Mouse (Mus musculus): ENCODE results near the gene Mtcl1.

Gene Mtcl1

DNA sequence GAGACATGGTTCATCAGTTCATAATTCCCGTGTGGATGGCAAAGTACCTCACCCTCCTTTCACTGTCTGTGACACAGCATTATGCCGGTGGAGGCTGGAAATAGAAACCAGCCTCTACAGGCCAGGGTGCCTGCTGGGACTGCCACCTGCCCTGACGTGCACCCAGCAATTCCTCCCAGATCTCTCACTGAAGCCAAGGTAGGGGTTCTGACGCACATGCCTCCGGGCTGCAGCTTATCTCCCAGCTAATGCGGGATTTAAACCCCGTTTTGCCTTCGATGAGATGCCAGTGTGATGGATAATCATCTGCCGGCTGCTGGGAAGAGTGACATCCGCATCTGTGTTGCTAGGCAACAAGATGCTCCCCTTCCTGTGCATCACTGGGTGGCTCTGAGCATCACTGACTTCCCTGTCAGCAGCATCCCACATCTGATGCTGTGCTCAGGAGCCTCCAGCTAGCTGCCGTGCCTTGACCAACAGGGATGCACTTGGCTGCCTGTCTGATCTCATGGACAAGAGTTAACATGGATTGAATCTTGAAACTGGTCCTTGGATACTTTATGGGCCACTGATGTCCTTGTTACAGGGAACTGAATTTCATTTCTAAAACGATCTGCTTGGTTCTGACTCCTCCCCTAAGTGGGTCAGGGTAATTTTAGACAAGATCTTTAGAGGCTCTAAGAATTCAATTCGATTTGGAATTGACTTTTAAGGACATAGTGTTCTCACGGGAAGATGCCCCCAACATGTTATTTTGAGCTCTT, 123.9 kb downstream of the Mtcl1 start:
- no peak for DNase-seq (ENCODE audit: low spot score in 2 of 2)

DNA sequence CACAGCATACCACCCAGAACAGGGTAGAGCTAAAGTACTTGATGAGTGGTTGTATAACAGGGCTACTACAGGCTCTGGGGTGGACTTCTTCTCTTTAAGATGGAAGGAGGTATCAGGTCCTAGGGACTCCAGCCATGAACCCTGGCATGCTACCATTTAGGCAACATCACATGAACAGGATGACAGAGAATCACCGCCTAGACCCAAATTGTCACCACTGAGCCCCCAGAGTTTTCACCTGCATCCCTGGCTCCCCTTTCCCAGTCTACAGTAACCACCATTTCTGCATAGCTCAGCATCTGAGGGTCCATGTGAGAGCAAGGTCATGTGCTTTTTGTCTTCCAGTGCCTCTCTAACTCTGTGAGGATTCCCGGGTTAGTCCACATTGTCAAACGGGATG, 124.7 kb downstream of the Mtcl1 start:
- no peak for DNase-seq (ENCODE audit: low spot score in 2 of 2)

- no peak for DNase-seq (ENCODE audit: low spot score in 2 of 2)
These were observed 126.8 kb downstream of the Mtcl1 start for GRCm38 (mm10) chr17:66322646-66323255.

GRCm38 (mm10) chr17:66321933-66322332, 127.6 kb downstream of the Mtcl1 start:
- no peak for DNase-seq (ENCODE audit: low spot score in 2 of 2)

GRCm38 (mm10) chr17:66320716-66321372, 128.7 kb downstream of the Mtcl1 start:
- DNase-seq (ENCODE audit: low spot score in 2 of 2): no peak

GRCm38 (mm10) chr17:66318031-66318430, 131.5 kb downstream of the Mtcl1 start:
- no peak for DNase-seq (ENCODE audit: low spot score in 2 of 2)

- DNase-seq (ENCODE audit: low spot score in 2 of 2): no peak
These were observed 132.0 kb downstream of the Mtcl1 start for GRCm38 (mm10) chr17:66317576-66317975.

- DNase-seq (ENCODE audit: low spot score in 2 of 2): no peak
These were observed 132.4 kb downstream of the Mtcl1 start for GRCm38 (mm10) chr17:66317156-66317555.

DNA sequence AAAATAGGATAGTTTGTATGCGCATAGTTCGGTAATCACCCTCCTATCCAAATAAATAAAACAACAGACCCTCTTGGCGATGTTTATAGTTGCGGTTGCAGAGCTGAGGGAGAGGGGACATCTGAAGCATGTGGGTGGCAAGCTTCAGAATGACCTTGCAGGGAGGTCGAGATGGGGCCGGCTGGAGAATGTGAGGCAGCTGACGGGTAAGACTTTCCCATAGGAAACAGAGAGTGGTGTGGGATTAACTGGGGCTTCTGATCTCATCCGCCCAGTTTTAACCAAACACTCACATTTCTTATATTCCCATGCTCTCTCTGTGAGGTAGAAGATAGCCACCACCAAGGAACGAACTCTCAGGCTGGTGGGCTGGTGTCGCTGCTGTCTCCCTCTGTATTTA, 134.1 kb downstream of the Mtcl1 start:
- no peak for DNase-seq (ENCODE audit: low spot score in 2 of 2)

DNA sequence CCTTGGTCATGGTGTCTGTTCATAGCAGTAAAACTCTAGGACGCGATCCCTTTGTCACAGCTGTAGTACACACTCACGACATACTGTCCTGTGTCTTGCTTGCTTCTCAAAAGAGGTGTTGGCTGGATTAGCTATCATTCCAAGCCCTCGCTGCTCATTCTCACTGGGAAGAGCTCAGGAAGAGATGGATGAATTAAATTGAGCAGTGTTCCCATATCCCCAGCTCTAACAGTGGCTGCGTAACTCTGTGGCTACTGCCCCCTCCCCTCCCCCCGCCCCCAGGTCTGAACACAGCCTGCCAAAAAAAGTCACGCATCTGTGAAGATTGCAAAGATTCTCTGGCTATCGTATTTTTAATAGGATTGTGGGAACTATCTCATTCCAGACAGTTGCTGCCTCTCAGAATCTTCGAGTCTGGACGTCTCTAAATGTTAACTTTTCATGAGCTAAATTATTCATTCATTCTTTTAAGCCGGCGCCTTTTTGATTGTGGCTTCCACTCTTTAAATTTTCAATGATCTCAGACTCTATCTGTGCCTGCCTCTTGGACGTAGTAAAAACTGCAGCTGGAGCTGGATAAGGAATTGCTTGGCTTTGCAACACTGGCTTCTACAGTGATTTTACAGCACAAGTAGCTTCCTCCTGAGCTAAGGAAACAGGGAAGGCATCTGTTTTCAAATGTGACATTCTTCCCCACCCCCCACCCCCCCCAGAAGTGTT, 134.8 kb downstream of the Mtcl1 start:
- no peak for DNase-seq (ENCODE audit: low spot score in 2 of 2)

DNA sequence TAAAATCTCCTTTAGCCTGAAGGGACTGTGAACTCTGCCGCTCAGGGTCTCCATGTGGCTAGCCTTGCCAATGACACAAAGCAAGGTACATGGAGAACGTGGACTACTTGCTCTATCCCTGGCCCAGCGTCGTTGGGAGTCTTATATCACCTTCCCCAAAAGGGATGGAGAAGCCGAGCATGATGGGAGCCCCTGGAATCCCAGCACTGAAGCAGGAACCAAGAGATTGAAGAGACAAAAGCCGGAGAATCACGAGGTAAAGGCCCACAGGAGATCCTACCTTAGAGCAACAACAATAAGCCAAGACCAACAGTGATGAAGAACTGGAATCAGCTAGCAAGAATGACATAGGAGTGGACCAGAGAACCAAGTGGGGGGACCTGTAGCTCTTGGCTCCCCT, 147.6 kb downstream of the Mtcl1 start:
- no peak for DNase-seq (ENCODE audit: low spot score in 2 of 2)

DNA sequence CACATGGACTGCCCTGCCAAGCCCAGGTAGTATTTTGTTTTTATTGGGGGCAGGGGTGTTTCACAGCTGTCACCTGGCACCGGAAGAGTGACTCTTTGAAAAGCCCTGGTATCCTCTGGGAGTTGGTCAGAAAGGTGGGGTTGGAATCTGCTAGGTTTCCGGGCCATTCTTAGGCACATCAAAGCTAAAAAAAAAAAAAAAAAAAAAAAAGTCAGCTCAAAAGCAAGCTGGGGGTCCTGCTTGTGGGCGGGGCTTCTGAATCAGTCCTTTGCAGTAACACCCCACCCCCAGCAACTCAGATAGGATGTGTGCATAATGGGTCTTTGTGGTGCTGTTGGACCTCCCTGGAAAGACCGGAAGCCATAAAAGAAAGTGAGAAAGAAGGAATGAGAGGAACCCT, 148.3 kb downstream of the Mtcl1 start:
- no peak for DNase-seq (ENCODE audit: low spot score in 2 of 2)

GRCm38 (mm10) chr17:66297721-66298120, 151.8 kb downstream of the Mtcl1 start:
- DNase-seq (ENCODE audit: low spot score in 2 of 2): no peak

- no peak for DNase-seq (ENCODE audit: low spot score in 2 of 2)
These were observed 156.0 kb downstream of the Mtcl1 start for GRCm38 (mm10) chr17:66293581-66293980.

GRCm38 (mm10) chr17:66289894-66290293, 159.7 kb downstream of the Mtcl1 start:
- DNase-seq (ENCODE audit: low spot score in 2 of 2): no peak

Measured in spleen, postnatal 4 days (tissue).